Mouse (Mus musculus) ES-Bruce4 (cell line): Measurements from ENCODE around the gene Vmn1r59.
"Not testable (repeated sequence)": the region's sequence is repeated elsewhere in the genome, so short reads cannot be mapped to it uniquely, and the experiment has no call there.

ENCODE experiments used
- CTCF ChIP-seq: IDR thresholded peaks from one replicate; pipeline ENCODE4 v1.8.1; 2011; ENCODE audit warnings: low read depth, low read length
- EP300 ChIP-seq: IDR thresholded peaks from 2 replicates; pipeline ENCODE4 v1.6.1; 2011; ENCODE audit warnings: low read depth, low read length; ENCODE audit not compliant: insufficient read depth

DNA sequence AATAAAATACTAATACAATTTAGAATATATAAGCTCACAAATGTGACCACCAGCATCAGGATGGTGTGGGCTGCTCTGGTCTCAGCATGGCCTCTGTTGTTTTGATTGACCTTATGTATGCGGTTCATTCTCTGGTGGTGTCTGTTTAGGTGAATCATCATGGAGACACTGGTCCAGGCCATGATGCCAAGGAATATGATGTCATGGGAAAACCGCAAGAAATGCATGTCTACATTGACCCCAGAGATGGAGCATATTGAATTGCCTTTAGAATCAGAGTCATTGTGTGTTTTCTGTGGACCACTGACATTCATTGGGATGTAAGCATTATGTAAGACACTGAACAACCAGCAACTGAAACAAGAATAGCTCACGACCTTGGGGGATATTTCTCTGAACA is 2.6 kb downstream of the Vmn1r59 start:
- not testable (repeated sequence) for TF ChIP-seq CTCF, EP300
